Mouse (Mus musculus): ENCODE measurements around the gene Nfe2.

GRCm38 (mm10) chr15:103305792-103306645, 47.8 kb upstream of the Nfe2 start:
- TF ChIP-seq CTCF (conservative IDR thresholded peaks at IDR 0.05; ENCODE audit: low read length) (no peak), POU5F1 (IDR thresholded peaks at IDR 0.05; ENCODE audit: borderline replicate concordance, low read length) (no peak)
